Mouse (Mus musculus): ENCODE results near the gene Zmym4. TPM values are rescaled to one million over a fixed set of nuclear protein-coding genes. Genes with fewer than 3 reads are reported as not detected.

Gene Zmym4
- polyA plus RNA-seq, 1 experiment: not detected

DNA sequence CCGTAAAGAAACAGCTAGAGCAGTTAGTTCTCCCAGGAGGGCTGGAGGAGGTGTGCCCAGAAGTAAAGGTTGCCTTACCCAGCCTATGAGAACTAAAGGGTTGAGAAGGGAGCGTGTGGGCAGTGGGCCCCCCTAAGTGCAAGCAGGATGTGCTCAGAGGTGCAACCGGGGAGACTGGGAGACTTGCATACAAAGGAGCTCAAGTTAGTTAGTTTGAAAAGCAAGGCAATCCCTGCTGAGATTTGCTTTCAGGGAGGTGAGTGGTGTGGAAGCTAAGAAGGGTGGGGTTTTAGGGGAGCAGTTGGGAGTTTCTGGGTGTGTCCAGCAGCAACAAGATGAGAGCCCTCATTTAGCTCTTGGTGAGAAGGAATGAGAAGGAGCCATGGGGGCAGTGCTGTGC, 125.0 kb downstream of the Zmym4 start:
- TF ChIP-seq POLR2A (IDR thresholded peaks at IDR 0.05; ENCODE audit: insufficient read depth, low read depth, low read length): no peak
- no peak for TF ChIP-seq CTCF (IDR thresholded peaks at IDR 0.05; ENCODE audit: insufficient read depth, low read depth, low read length)
- WGBS: 59% methylated on average over 3 of the region's 3 CpGs
- H3K27ac ChIP-seq (ENCODE audit: insufficient read depth, low read depth, low read length): no peak overlapping the region
- peaks cover 30% of the 10 kb centered on the region for H3K4me1 ChIP-seq (ENCODE audit: control insufficient read depth, insufficient read depth, low read length)
- no peak overlapping the region for H3K4me3 ChIP-seq (ENCODE audit: insufficient read depth, low read depth, low read length)

DNA sequence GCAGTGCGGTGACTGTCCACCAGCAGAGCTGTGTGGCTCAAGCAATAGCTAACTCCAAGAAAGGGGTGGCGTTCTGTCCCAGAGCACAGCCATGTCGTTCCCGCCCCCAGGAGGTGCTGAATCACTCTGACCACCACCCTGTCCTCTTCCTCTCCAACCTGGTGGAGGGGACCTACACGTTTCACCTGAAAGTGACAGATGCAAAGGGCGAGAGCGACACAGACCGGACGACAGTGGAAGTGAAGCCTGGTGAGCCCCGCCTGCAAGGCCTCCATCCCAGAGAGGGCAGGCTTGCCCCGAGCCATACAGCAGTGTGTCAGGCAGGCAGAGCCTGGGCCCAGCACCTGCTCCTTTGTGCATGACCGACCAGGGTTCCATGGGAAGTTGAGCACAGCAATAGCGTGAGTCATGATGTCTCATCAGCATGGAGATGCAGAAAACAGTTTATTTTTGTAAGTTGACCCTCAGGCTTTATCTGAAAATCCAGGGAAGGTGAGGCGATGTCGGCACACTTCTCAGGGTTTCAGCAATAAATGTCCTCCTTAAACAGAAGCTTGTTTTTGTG, 126.9 kb downstream of the Zmym4 start:
- Histone ChIP-seq H3K4me3 (ENCODE audit: insufficient read depth, low read depth, low read length) (no peak overlapping the region), H3K4me1 (ENCODE audit: control insufficient read depth, insufficient read depth, low read length) (peaks cover 32% of the 10 kb centered on the region), H3K27ac (ENCODE audit: insufficient read depth, low read depth, low read length) (peak overlapping the region; percentile 63)
- TF ChIP-seq POLR2A (IDR thresholded peaks at IDR 0.05; ENCODE audit: insufficient read depth, low read depth, low read length) (no peak), CTCF (IDR thresholded peaks at IDR 0.05; ENCODE audit: insufficient read depth, low read depth, low read length) (no peak)
- 68% methylated on average over 15 of the region's 15 CpGs for WGBS

GRCm38 (mm10) chr4:126839873-126840272, 128.1 kb downstream of the Zmym4 start:
- Histone ChIP-seq H3K4me1 (ENCODE audit: control insufficient read depth, insufficient read depth, low read length) (peaks cover 32% of the 10 kb centered on the region), H3K4me3 (ENCODE audit: insufficient read depth, low read depth, low read length) (no peak overlapping the region), H3K27ac (ENCODE audit: insufficient read depth, low read depth, low read length) (0 out of 2 replicates have a peak overlapping the region, but pooled peaks have one; percentile 62)
- WGBS: 10% methylated on average over 7 of the region's 7 CpGs
- TF ChIP-seq CTCF (IDR thresholded peaks at IDR 0.05; ENCODE audit: insufficient read depth, low read depth, low read length) (peak; percentile 86), POLR2A (IDR thresholded peaks at IDR 0.05; ENCODE audit: insufficient read depth, low read depth, low read length) (no peak)

- 63% methylated on average over 7 of the region's 7 CpGs for WGBS
- Histone ChIP-seq H3K4me1 (ENCODE audit: control insufficient read depth, insufficient read depth, low read length) (peaks cover 32% of the 10 kb centered on the region), H3K4me3 (ENCODE audit: insufficient read depth, low read depth, low read length) (no peak overlapping the region), H3K27ac (ENCODE audit: insufficient read depth, low read depth, low read length) (peak overlapping the region; percentile 62)
- TF ChIP-seq CTCF (IDR thresholded peaks at IDR 0.05; ENCODE audit: insufficient read depth, low read depth, low read length): no peak
- no peak for TF ChIP-seq POLR2A (IDR thresholded peaks at IDR 0.05; ENCODE audit: insufficient read depth, low read depth, low read length)
Observed at GRCm38 (mm10) chr4:126838799-126839198, 129.1 kb downstream of the Zmym4 start.

GRCm38 (mm10) chr4:126831122-126831521, 136.8 kb downstream of the Zmym4 start:
- Histone ChIP-seq H3K4me1 (ENCODE audit: control insufficient read depth, insufficient read depth, low read length) (no peaks in the 10 kb centered on the region), H3K27ac (ENCODE audit: insufficient read depth, low read depth, low read length) (no peak overlapping the region), H3K4me3 (ENCODE audit: insufficient read depth, low read depth, low read length) (no peak overlapping the region)
- TF ChIP-seq CTCF (IDR thresholded peaks at IDR 0.05; ENCODE audit: insufficient read depth, low read depth, low read length): no peak
- no peak for TF ChIP-seq POLR2A (IDR thresholded peaks at IDR 0.05; ENCODE audit: insufficient read depth, low read depth, low read length)
- 99% methylated on average over 5 of the region's 5 CpGs for WGBS

DNA sequence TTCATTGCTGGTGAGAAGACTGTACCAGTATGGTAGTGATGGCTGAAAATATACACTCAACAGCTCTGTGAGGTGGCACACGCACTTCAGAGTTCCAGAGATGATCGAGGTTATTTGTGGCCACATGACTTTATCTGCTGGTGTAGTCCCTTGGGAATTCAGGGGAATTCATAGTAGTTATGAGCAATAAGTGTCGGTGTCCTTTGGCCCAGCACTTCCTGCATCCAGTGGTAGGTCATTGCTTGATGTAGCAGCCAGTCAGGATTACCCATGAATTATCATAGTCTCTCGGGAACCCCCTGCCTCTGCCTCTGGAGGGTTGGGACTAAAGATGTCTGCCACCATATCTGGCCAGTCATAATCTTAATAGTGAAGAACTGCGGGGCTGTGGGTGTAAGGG, 144.0 kb downstream of the Zmym4 start:
- Histone ChIP-seq H3K4me1 (ENCODE audit: control insufficient read depth, insufficient read depth, low read length) (peaks cover 8% of the 10 kb centered on the region), H3K27ac (ENCODE audit: insufficient read depth, low read depth, low read length) (peak overlapping the region; percentile 86), H3K4me3 (ENCODE audit: insufficient read depth, low read depth, low read length) (no peak overlapping the region)
- TF ChIP-seq CTCF (IDR thresholded peaks at IDR 0.05; ENCODE audit: insufficient read depth, low read depth, low read length) (no peak), POLR2A (IDR thresholded peaks at IDR 0.05; ENCODE audit: insufficient read depth, low read depth, low read length) (no peak)
- WGBS: 64% methylated on average over 5 of the region's 5 CpGs

DNA sequence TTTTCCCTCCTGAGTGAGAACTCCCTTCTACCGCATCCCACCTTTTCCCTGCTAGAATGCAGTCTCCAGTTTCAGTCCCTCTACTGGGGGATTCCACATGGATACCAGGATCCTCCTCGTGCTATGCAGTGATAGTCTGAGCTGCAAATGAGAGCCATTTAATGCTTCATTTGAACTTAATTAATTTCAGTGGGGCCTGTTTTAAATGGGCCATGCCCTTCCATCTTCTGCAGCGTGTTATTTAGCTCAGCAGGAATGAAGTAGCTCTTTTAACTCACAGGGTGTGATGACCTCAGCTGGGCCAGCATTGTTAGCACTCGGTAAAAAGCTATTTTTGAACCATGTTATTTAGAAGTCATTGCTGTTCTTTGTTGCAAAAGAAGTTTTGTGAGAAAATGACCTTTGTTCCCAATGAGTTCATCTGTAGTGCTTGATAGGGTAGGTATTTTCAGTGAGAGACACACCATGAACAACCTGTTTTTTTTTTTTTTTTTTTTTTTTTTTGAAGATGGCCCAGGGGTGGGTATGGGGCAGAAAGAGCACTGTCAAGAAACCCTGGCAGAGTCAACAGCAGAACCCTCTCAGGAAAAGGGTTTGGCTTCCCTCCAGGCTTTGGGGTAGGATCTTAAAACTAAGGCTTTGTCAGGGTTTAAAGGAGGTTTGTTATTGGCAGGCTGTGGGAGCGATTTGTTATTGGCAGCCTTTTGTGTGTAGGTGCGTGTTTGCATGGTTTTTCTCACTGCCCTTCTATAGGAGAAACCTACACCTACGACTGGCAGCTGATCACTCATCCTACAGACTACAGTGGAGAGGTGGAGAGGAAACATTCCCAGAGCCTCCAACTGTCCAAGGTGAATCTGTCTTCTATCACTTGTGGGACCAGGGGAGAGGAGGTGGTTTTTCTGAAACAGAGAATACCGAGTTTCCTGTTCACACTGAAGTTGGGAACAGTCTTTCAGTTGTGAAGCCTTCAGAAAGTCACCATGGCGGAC, 144.7 kb downstream of the Zmym4 start:
- H3K4me1 ChIP-seq (ENCODE audit: control insufficient read depth, insufficient read depth, low read length): peaks cover 8% of the 10 kb centered on the region
- no peak for TF ChIP-seq POLR2A (IDR thresholded peaks at IDR 0.05; ENCODE audit: insufficient read depth, low read depth, low read length)
- TF ChIP-seq CTCF (IDR thresholded peaks at IDR 0.05; ENCODE audit: insufficient read depth, low read depth, low read length): no peak
- H3K27ac ChIP-seq (ENCODE audit: insufficient read depth, low read depth, low read length): peak overlapping the region; percentile 97
- no peak overlapping the region for H3K4me3 ChIP-seq (ENCODE audit: insufficient read depth, low read depth, low read length)
- 24% methylated on average over 9 of the region's 9 CpGs for WGBS

DNA sequence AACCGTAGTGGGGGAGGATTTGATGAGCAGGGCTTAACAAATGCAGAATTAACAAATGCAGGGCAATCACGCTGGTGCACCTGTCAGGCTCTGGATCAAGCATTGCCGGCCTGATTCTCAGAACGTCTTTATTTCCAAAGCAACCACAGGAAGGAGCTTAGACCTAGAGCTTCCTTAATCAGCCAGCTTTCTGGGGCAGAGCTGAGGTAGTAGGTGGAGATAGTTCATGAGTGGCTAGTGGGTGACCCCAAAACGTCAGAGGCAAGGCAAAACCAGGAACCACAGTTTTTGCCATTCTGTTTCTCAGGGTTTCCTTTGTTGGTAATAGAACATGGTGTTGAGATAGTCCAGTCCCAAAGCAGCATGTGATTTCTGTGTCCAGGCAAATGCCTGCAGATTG, 153.1 kb downstream of the Zmym4 start:
- peaks cover 3% of the 10 kb centered on the region for H3K4me1 ChIP-seq (ENCODE audit: control insufficient read depth, insufficient read depth, low read length)
- peak overlapping the region; percentile 1; the same call in 1 of the 2 replicates for H3K27ac ChIP-seq (ENCODE audit: insufficient read depth, low read depth, low read length)
- H3K4me3 ChIP-seq (ENCODE audit: insufficient read depth, low read depth, low read length): no peak overlapping the region
- no peak for TF ChIP-seq CTCF (IDR thresholded peaks at IDR 0.05; ENCODE audit: insufficient read depth, low read depth, low read length)
- TF ChIP-seq POLR2A (IDR thresholded peaks at IDR 0.05; ENCODE audit: insufficient read depth, low read depth, low read length): no peak
- 62% methylated on average over 5 of the region's 5 CpGs for WGBS

DNA sequence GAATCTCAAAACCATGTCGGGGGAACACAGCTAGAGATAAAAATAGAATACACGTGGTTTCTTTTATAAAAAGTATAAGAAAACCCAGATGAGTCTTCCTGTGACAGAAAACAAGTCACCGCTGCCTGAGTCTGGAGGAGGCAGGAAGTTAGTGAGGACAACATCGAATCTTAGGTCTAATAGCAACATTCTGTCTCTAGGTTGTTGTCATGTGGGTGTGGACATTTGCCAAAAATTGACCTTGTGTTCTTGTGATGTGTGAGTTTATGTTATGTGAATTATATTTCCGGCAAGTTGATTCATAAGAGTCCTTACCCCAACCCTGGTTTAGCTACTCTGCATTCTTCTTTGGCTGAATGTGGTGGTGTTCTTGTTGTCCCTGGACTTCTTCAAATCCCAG, 154.7 kb downstream of the Zmym4 start:
- peaks cover 3% of the 10 kb centered on the region for H3K4me1 ChIP-seq (ENCODE audit: control insufficient read depth, insufficient read depth, low read length)
- no peak overlapping the region for H3K4me3 ChIP-seq (ENCODE audit: insufficient read depth, low read depth, low read length)
- H3K27ac ChIP-seq (ENCODE audit: insufficient read depth, low read depth, low read length): no peak overlapping the region; the same call in 1 of the 2 replicates
- WGBS: 44% methylated on average over 5 of the region's 5 CpGs
- TF ChIP-seq CTCF (IDR thresholded peaks at IDR 0.05; ENCODE audit: insufficient read depth, low read depth, low read length) (no peak), POLR2A (IDR thresholded peaks at IDR 0.05; ENCODE audit: insufficient read depth, low read depth, low read length) (no peak)

Other genes with a start within 250 kb of the Zmym4 start
- not detected in 2 replicates for gene Tfap2e, start 231.9 kb downstream of the Zmym4 start, polyA plus RNA-seq (2012; ENCODE audit: insufficient read depth, insufficient read length, low replicate concordance, missing spikeins)
- gene Ncdn, start 214.7 kb downstream of the Zmym4 start, polyA plus RNA-seq (2012; ENCODE audit: insufficient read depth, insufficient read length, low replicate concordance, missing spikeins): 194 and 284 TPM in 2 replicates
- gene AU040320, start 214.6 kb downstream of the Zmym4 start, polyA plus RNA-seq (2012; ENCODE audit: insufficient read depth, insufficient read length, low replicate concordance, missing spikeins): not detected in 2 replicates
- 295 and 1,081 TPM in 2 replicates for gene Sfpq, start 53.2 kb upstream of the Zmym4 start, polyA plus RNA-seq (2012; ENCODE audit: insufficient read depth, insufficient read length, low replicate concordance, missing spikeins)
- not detected in 2 replicates for gene Zmym1, start 93.0 kb upstream of the Zmym4 start, polyA plus RNA-seq (2012; ENCODE audit: insufficient read depth, insufficient read length, low replicate concordance, missing spikeins)
- not detected in 2 replicates for gene Zmym6, start 109.2 kb upstream of the Zmym4 start, polyA plus RNA-seq (2012; ENCODE audit: insufficient read depth, insufficient read length, low replicate concordance, missing spikeins)
- gene Tmem35b, start 155.6 kb upstream of the Zmym4 start, polyA plus RNA-seq (2012; ENCODE audit: insufficient read depth, insufficient read length, low replicate concordance, missing spikeins): not detected in 2 replicates
- not detected in 2 replicates for gene Dlgap3, start 201.1 kb upstream of the Zmym4 start, polyA plus RNA-seq (2012; ENCODE audit: insufficient read depth, insufficient read length, low replicate concordance, missing spikeins)